Mouse (Mus musculus) midbrain, embryonic 11.5 days (tissue): ENCODE data around the gene Tmem223. TPM values are rescaled to one million over a fixed set of nuclear protein-coding genes. Genes with fewer than 3 reads are reported as not detected.

Source experiments
- ATAC-seq: fragments of 200-750 bp; cut with Nextera tagmentation; 2 replicates; pipeline ENCODE4 v1.8.0; 2017; ENCODE audit warnings: moderate TSS enrichment, moderate library complexity; ENCODE audit not compliant: low FRiP score
- DNase-seq: peaks from one replicate; pipeline ENCODE4 v3.0.0; 2015; ENCODE audit warnings: low spot score; ENCODE audit errors: missing footprints
- H3K27ac ChIP-seq: fragments of 300-500 bp; sonication (generic); 2 replicates; pipeline ENCODE4 v1.5.1; 2014; ENCODE audit warnings: low read depth, low read length
- H3K27me3 ChIP-seq: fragments of 300-500 bp; sonication (generic); 2 replicates; pipeline ENCODE4 v1.6.1; 2014; ENCODE audit warnings: mild to moderate bottlenecking, low read length, moderate library complexity, mixed read lengths; ENCODE audit not compliant: control insufficient read depth, insufficient read depth
- H3K36me3 ChIP-seq: fragments of 300-500 bp; sonication (generic); 2 replicates; pipeline ENCODE4 v1.6.1; 2014; ENCODE audit warnings: mild to moderate bottlenecking, low read length, moderate library complexity, mixed read lengths; ENCODE audit not compliant: control insufficient read depth, insufficient read depth
- H3K4me1 ChIP-seq: fragments of 300-500 bp; sonication (generic); 2 replicates; pipeline ENCODE4 v1.6.1; 2014; ENCODE audit warnings: low read length; ENCODE audit not compliant: control insufficient read depth, insufficient read depth
- H3K4me2 ChIP-seq: fragments of 300-500 bp; sonication (generic); 2 replicates; pipeline ENCODE4 v1.6.1; 2014; ENCODE audit warnings: mild to moderate bottlenecking, moderate library complexity
- H3K4me3 ChIP-seq: fragments of 300-500 bp; sonication (generic); 2 replicates; pipeline ENCODE4 v1.5.1; 2014; ENCODE audit warnings: low read depth, low read length
- H3K9ac ChIP-seq: fragments of 300-500 bp; sonication (generic); 2 replicates; pipeline ENCODE4 v1.6.1; 2014; ENCODE audit warnings: low read length
- H3K9me3 ChIP-seq: fragments of 300-500 bp; sonication (generic); 2 replicates; pipeline ENCODE4 v1.6.1; 2016; ENCODE audit warnings: low read length; ENCODE audit not compliant: control insufficient read depth
- WGBS: fragments of 180-500 bp; shearing (Covaris S2); extraction: QIAGEN DNeasy Blood & Tissue Kit; methylation state at CpG from one replicate; pipeline ENCODE4 v1.1.7; 2014; 5-methylcytosine and 5-hydroxymethylcytosine counted together
- polyA plus RNA-seq: library from polyadenylated mRNA; unstranded; fragments of >200 nt; fragmentation: Nextera tagmentation; extraction: Ambion mirVana; gene quantifications from 2 replicates; pipeline ENCODE4 v1.2.1, GENCODE M21; 2014

The Tmem223 gene
- polyA plus RNA-seq, 1 experiment from 2014 or later: 197 TPM

DNA sequence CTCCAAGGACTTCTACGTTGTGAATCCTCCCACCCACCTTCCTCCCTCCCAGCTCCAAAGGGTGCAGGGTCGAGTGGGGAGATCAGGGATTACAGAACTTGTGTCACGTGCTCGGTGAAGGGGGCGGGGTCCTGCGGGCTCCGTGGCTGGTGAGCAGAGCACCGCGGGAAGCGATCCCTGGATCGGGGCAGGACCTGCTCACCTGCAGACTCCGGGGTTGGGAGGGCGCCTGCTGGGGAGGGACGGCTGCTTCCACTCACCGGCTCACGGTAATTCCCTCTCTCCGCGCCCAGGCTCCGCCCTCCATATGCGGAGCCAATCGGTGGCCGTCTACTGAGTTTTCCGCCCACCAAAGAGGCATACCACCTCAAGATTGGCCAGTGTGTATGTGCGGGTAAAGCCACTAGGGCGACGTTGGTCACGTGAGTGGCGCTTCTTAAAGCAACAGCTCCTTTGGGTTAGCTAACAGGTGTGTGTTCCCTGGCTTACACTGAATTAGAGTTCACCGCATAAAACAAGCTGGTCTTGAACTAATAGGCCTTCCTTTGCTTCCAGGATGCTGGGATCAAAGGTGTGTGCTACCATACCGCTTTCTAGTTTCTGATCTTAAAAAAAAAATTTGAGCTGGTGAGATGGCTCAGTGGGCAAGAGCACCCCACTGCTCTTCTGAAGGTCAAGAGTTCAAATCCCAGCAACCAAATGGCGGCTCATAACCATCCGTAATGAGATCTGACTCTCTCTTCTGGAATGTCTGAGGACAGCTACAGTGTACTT, 15.4 kb downstream of the Tmem223 start, which contains the start of gene Taf6l:
Gene Taf6l (minus strand): TSS at position 410 of the 774 bp plus-strand sequence.
- peaks cover 17% of the 10 kb centered on the region; the same call in 1 of the 2 replicates for H3K36me3 ChIP-seq
- DNase-seq (peak; percentile 97), ATAC-seq (peak; percentile 99)
- peak within 1 kb of the TSS; percentile 51; the same call in 1 of the 2 replicates for H3K27ac ChIP-seq
- H3K4me2 ChIP-seq: peak within 1 kb of the TSS; percentile 68
- no peaks in the 10 kb centered on the region for H3K27me3 ChIP-seq
- peak within 1 kb of the TSS; percentile 78 for H3K4me3 ChIP-seq
- 0 out of 2 replicates have a peak, but pooled peaks cover 4% of the 10 kb centered on the region for H3K4me1 ChIP-seq
- H3K9ac ChIP-seq: peak within 1 kb of the TSS; percentile 73
- no peaks in the 10 kb centered on the region for H3K9me3 ChIP-seq
- under 1% methylated on average over 32 of the region's 32 CpGs for WGBS

DNA sequence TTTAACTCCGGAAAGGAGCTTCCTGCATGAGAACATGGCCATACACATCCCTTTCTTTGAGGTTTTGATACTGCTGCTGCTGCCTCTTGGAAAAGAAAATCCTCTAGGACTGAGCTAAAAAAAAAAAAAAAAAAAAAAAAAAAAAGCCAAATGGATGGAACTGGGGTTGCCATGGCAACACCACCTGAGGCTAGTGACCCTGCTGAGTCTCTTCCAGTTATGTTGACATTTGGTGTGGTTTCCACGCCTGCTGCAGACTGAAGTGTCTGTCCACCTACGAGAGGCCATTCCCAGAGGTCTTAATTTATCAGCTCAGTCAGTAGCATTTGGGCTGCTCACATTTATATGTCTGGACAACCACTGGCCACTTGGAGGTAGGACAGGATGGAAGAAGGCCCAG, 17.7 kb downstream of the Tmem223 start:
- Histone ChIP-seq H3K4me3 (no peak overlapping the region), H3K4me2 (no peak overlapping the region), H3K36me3 (peaks cover 7% of the 10 kb centered on the region), H3K4me1 (0 out of 2 replicates have a peak, but pooled peaks cover 4% of the 10 kb centered on the region), H3K27me3 (no peaks in the 10 kb centered on the region), H3K27ac (no peak overlapping the region), H3K9me3 (no peaks in the 10 kb centered on the region), H3K9ac (no peak overlapping the region)
- DNase-seq (no peak), ATAC-seq (no peak)
- 22% methylated on average over 3 of the region's 3 CpGs for WGBS

DNA sequence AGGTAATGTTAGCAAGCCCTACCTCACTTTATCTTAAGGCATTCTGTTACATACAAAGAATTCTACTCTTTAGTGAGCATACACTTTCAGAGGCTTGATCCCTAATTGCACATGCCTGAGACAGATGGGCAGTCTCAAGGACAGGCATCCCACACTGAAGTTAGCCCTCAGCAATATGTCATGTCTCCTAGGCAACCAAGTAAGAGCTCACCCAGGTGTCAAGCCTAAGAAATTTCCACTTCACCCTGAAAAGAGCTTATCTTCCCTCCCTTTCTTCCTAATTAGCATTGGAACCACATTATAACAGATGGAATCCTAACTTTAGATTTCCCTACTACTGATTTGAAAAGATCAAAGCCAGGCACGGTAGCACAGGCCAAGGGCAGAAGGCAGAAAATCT, 18.4 kb downstream of the Tmem223 start:
- H3K4me1 ChIP-seq: 0 out of 2 replicates have a peak, but pooled peaks cover 4% of the 10 kb centered on the region
- H3K4me3 ChIP-seq: no peak overlapping the region
- WGBS: 29% methylated on average over 1 of the region's 1 CpGs
- H3K9me3 ChIP-seq: no peaks in the 10 kb centered on the region
- DNase-seq (no peak), ATAC-seq (no peak)
- no peak overlapping the region for H3K4me2 ChIP-seq
- H3K27ac ChIP-seq: no peak overlapping the region; the same call in 1 of the 2 replicates
- no peaks in the 10 kb centered on the region for H3K27me3 ChIP-seq
- no peak overlapping the region for H3K9ac ChIP-seq
- peaks cover 12% of the 10 kb centered on the region for H3K36me3 ChIP-seq

DNA sequence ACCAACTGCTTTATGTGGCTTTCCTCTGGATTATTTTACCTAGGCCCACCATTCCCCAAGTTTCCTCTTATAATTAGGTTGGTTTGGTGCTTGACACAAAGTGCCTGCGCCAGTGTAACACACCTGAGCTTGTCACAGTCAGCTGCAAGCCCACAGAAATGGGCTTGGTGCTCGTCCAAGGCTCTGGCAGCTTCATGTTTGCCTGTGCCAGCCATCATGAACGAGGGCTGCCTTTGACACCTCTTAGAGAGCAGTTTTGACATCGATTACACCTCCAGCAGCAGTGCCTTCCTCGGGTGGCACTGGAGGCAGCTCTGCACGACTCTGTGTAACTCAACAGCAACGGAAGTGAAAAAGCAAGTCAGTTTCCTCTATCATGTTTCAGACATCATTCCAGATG, 19.4 kb downstream of the Tmem223 start:
- Histone ChIP-seq H3K27me3 (no peaks in the 10 kb centered on the region), H3K4me2 (no peak overlapping the region), H3K9me3 (no peaks in the 10 kb centered on the region), H3K27ac (no peak overlapping the region), H3K4me1 (0 out of 2 replicates have a peak, but pooled peaks cover 3% of the 10 kb centered on the region), H3K4me3 (no peak overlapping the region), H3K36me3 (peaks cover 12% of the 10 kb centered on the region), H3K9ac (no peak overlapping the region)
- ATAC-seq (no peak), DNase-seq (no peak)
- 86% methylated on average over 7 of the region's 7 CpGs for WGBS

DNA sequence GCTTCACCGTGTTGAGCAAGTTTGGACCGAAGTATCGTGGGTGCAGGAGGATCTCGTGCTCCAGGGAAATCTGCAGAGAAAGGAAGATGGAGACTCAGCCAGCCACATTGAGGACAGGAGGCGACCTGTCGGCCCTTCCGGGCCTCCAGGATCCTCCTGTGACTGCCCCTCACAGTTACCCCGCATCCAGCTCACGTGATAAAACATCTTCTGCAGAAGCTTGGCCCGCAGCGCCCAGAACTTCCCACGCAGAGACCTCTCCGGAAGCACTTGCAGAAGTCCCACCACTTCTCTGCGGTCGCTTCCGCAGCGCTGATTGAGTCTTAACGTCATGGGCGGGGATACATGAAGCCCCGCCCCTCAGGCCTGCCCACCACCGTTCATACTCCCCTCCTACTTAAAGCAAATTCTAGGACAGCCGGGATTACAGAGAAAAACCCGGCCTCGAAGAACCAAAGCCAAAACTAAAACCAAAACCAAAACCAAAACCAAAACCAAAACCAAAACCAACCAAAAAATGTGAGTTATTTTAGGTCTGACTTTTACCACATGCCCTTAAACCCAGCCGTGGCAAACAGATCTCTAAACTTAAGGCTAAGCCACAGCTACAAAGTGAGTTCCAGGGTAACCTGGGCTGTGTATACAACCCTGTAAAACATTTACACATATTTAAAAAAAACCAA, 27.6 kb downstream of the Tmem223 start, which contains the start of gene Polr2g:
Gene Polr2g (minus strand): TSS at position 314 of the 683 bp plus-strand sequence.
- peak; percentile 99 for DNase-seq
- no peak within 1 kb of the TSS for H3K27ac ChIP-seq
- H3K4me3 ChIP-seq: peak within 1 kb of the TSS; percentile 75
- H3K27me3 ChIP-seq: no peaks in the 10 kb centered on the region
- H3K4me2 ChIP-seq: peak within 1 kb of the TSS; percentile 88
- peaks cover 11% of the 10 kb centered on the region for H3K4me1 ChIP-seq
- peak; percentile 79 for ATAC-seq
- H3K9me3 ChIP-seq: no peaks in the 10 kb centered on the region
- peaks cover 7% of the 10 kb centered on the region for H3K36me3 ChIP-seq
- peak within 1 kb of the TSS; percentile 84 for H3K9ac ChIP-seq
- 2% methylated on average over 25 of the region's 25 CpGs for WGBS

DNA sequence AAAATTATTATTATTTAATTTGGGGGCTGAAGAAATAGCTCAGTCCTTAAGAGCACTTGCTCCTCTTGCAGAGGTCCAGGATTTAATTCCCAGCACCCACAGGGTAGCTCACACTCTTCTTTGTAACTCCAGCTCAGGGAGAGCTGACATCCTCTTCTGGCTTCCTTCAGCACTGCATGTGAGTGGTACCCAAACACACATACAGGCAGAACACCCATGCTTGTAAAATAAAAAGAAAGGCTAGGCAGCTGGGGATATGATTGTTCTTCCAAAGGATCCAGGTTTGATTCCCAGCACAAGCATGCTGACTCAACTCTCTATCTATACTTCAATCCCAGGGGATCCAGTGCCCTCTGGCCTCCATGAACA, 28.1 kb downstream of the Tmem223 start:
- Histone ChIP-seq H3K27ac (no peak overlapping the region), H3K4me2 (no peak overlapping the region; the same call in 1 of the 2 replicates), H3K36me3 (peaks cover 2% of the 10 kb centered on the region; the same call in 1 of the 2 replicates), H3K4me3 (no peak overlapping the region), H3K27me3 (no peaks in the 10 kb centered on the region), H3K9ac (no peak overlapping the region), H3K4me1 (peaks cover 11% of the 10 kb centered on the region), H3K9me3 (no peaks in the 10 kb centered on the region)
- DNase-seq (no peak), ATAC-seq (no peak)

DNA sequence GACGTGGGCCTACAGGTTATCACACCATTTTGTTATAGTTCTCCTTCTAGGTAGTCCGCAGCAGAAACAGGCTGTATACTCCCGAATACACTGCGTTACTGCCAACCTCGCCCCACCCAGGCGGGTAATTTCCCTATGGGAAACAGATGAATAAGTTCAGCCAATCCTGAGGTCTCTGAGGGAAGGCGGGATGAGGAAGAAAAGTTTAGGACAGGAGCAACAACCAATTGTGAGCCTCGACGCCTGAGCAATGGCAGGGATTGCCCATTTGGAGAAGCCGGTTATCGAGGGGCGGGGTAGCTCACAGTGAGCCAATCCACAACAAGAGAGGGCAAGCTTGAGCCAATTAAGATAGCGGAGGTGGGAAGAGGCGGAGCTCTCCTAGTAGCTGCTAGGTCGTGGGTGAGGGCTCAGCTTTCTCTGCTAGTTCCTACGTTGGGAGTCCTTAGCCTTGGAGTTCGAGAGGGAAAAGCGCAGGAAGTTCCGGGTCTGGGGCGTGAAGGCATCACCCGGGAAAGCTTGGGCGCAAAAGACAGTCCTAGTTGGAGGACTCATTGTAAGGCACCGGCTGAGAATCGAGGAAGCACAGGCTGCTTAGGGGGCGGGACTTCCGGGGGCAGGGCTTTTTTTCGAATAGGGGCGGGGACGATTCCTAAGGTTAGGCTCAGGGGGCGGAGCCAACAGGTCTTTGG, 31.5 kb downstream of the Tmem223 start, which contains the start of gene Zbtb3:
Gene Zbtb3 (plus strand): TSS at position 426 of the 692 bp plus-strand sequence.
- H3K27me3 ChIP-seq: no peaks in the 10 kb centered on the region
- peak within 1 kb of the TSS; percentile 57 for H3K4me3 ChIP-seq
- H3K36me3 ChIP-seq: peaks cover 8% of the 10 kb centered on the region; the same call in 1 of the 2 replicates
- peak within 1 kb of the TSS; percentile 49 for H3K4me2 ChIP-seq
- no peaks in the 10 kb centered on the region for H3K9me3 ChIP-seq
- peak; percentile 98 for ATAC-seq
- H3K27ac ChIP-seq: peak within 1 kb of the TSS; percentile 65; the same call in 1 of the 2 replicates
- DNase-seq: peak; percentile 99
- peaks cover 11% of the 10 kb centered on the region for H3K4me1 ChIP-seq
- peak within 1 kb of the TSS; percentile 70 for H3K9ac ChIP-seq
- WGBS: under 1% methylated on average over 30 of the region's 30 CpGs

DNA sequence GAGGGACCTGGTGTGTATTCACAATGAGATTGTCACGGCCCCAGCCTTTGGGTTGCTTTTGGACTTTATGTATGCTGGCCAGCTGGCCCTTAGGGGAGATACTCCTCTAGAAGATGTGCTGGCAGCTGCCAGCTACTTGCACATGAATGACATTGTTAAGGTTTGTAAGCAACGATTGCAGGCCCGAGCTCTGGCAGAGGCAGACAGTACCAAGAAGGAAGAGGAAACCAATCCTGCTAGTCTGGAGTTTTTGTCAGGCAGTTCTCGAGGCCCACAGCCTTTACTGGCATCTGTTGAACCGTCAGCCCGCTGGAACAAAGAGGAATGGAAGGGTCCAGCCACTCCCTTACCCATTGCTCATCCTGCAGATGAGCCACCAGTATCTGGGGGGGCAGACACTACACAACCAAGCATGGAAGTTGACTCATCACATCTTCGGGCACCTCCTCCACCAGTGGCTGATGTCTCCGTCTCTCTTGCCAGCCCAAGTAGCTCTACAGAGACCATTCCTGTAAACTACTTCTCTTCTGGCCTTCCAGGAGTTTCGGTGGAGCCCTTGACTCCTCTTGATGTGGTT, 32.5 kb downstream of the Tmem223 start:
- H3K36me3 ChIP-seq: peaks cover 8% of the 10 kb centered on the region; the same call in 1 of the 2 replicates
- H3K27ac ChIP-seq: no peak overlapping the region
- DNase-seq (no peak), ATAC-seq (no peak)
- WGBS: 89% methylated on average over 9 of the region's 9 CpGs
- peaks cover 8% of the 10 kb centered on the region for H3K4me1 ChIP-seq
- peak overlapping the region; percentile 33; the same call in 1 of the 2 replicates for H3K9ac ChIP-seq
- no peaks in the 10 kb centered on the region for H3K9me3 ChIP-seq
- H3K27me3 ChIP-seq: no peaks in the 10 kb centered on the region
- H3K4me3 ChIP-seq: no peak overlapping the region
- peak overlapping the region; percentile 49 for H3K4me2 ChIP-seq
